Mouse (Mus musculus) limb, embryonic 14.5 days (tissue): Measurements from ENCODE around the gene Dusp18. TPM values are rescaled to one million over a fixed set of nuclear protein-coding genes. Genes with fewer than 3 reads are reported as not detected.

Experiments
- ATAC-seq: fragments of 200-750 bp; cut with Nextera tagmentation; 2 replicates; pipeline ENCODE4 v1.8.0; 2017; ENCODE audit warnings: low read depth, moderate number of reproducible peaks, moderate TSS enrichment; ENCODE audit not compliant: low FRiP score
- DNase-seq: peaks from one replicate; pipeline ENCODE4 v3.0.0-alpha.2; 2015; ENCODE audit warnings: low spot score
- H3K27ac ChIP-seq: fragments of 300-500 bp; sonication (generic); replicated peaks from 2 replicates; pipeline ENCODE4 v1.5.1; 2014; ENCODE audit warnings: low read depth, mild to moderate bottlenecking, low read length, moderate library complexity, mixed read lengths
- H3K27me3 ChIP-seq: fragments of 300-500 bp; sonication (generic); 2 replicates; pipeline ENCODE4 v1.6.1; 2014; ENCODE audit warnings: low read length, mixed read lengths; ENCODE audit not compliant: control insufficient read depth, insufficient read depth
- H3K36me3 ChIP-seq: fragments of 300-500 bp; sonication (generic); 2 replicates; pipeline ENCODE4 v1.6.1; 2014; ENCODE audit warnings: mild to moderate bottlenecking, low read length, moderate library complexity, mixed read lengths; ENCODE audit not compliant: control insufficient read depth, insufficient read depth
- H3K4me1 ChIP-seq: fragments of 300-500 bp; sonication (generic); 2 replicates; pipeline ENCODE4 v1.6.1; 2014; ENCODE audit warnings: antibody characterized with exemption, low read length, mixed read lengths; ENCODE audit not compliant: control insufficient read depth, insufficient read depth
- H3K4me2 ChIP-seq: fragments of 300-500 bp; sonication (generic); replicated peaks from 2 replicates; pipeline ENCODE4 v1.6.1; 2014; ENCODE audit warnings: low read depth, mild to moderate bottlenecking, low read length, moderate library complexity; ENCODE audit not compliant: severe bottlenecking
- H3K4me3 ChIP-seq: fragments of 300-500 bp; sonication (generic); replicated peaks from 2 replicates; pipeline ENCODE4 v1.5.1; 2014; ENCODE audit warnings: low read length
- H3K9ac ChIP-seq: fragments of 300-500 bp; sonication (generic); 2 replicates; pipeline ENCODE4 v1.6.1; 2014; ENCODE audit warnings: mild to moderate bottlenecking, low read depth, low read length, moderate library complexity; ENCODE audit not compliant: severe bottlenecking
- H3K9me3 ChIP-seq: fragments of 300-500 bp; sonication (generic); 2 replicates; pipeline ENCODE4 v1.6.1; 2016; ENCODE audit warnings: low read length; ENCODE audit not compliant: control insufficient read depth
- POLR2A ChIP-seq: fragments of 200-500 bp; IDR thresholded peaks from 2 replicates; pipeline ENCODE4 v1.8.0; 2012; ENCODE audit warnings: inconsistent platforms, mild to moderate bottlenecking, moderate library complexity, borderline replicate concordance; ENCODE audit not compliant: insufficient read depth, insufficient read length; ENCODE audit errors: extremely low read depth
- WGBS: fragments of 180-500 bp; shearing (Covaris S2); extraction: QIAGEN DNeasy Blood & Tissue Kit; methylation state at CpG from one replicate; pipeline ENCODE4 v1.1.7; 2014; 5-methylcytosine and 5-hydroxymethylcytosine counted together
- polyA plus RNA-seq, 2 experiments: library from polyadenylated mRNA; depleted of rRNA in 1 of 2; stranded (reverse) in 1 of 2; unstranded in 1 of 2; fragments of >200 nt; fragmentation: Nextera tagmentation in 1 of 2; extraction: Ambion mirVana in 1 of 2; gene quantifications; 2 replicates each; pipeline versions ENCODE4 v1.2.1 to v1.2.3; 2012 to 2014

The Dusp18 gene
- polyA plus RNA-seq (2012; rRNA removed) (6.3 and 7.6 TPM in 2 replicates), polyA plus RNA-seq (2014; fragmentation: Nextera tagmentation; extraction: Ambion mirVana) (8.0 and 8.5 TPM in 2 replicates)

GRCm38 (mm10) chr11:3894406-3895281 lies at the start of gene Dusp18, which contains the start of gene 4921536K21Rik:
TSS of gene Dusp18 (plus strand) at chr11:3895240.
TSS of gene 4921536K21Rik (minus strand) at chr11:3895098.
- peak; percentile 98 for ATAC-seq
- Histone ChIP-seq H3K27ac (peak within 1 kb of the TSS; percentile 85), H3K4me2 (peak within 1 kb of the TSS; percentile 92), H3K9ac (peak within 1 kb of the TSS; percentile 73), H3K4me1 (no peaks in the 10 kb centered on the region), H3K4me3 (peak within 1 kb of the TSS; percentile 53), H3K9me3 (no peaks in the 10 kb centered on the region), H3K36me3 (peaks cover 9% of the 10 kb centered on the region), H3K27me3 (no peaks in the 10 kb centered on the region)
- DNase-seq = peak; percentile 93
- 0 out of 2 replicates have a peak, but pooled peaks have one; percentile 27 for TF ChIP-seq POLR2A
- 4% methylated on average over 46 of the region's 46 CpGs for WGBS

- WGBS = 51% methylated on average over 2 of the region's 2 CpGs
- Histone ChIP-seq H3K36me3 (no peaks in the 10 kb centered on the region), H3K9ac (no peak overlapping the region), H3K4me1 (no peaks in the 10 kb centered on the region), H3K9me3 (no peaks in the 10 kb centered on the region), H3K27ac (no peak overlapping the region), H3K4me3 (no peak overlapping the region), H3K27me3 (no peaks in the 10 kb centered on the region), H3K4me2 (no peak overlapping the region)
- ATAC-seq (no peak), DNase-seq (no peak)
- TF ChIP-seq POLR2A = no peak
These were observed 48.7 kb upstream of the Dusp18 start for GRCm38 (mm10) chr11:3846351-3846750.

- Histone ChIP-seq H3K4me3 (no peak overlapping the region), H3K4me2 (no peak overlapping the region), H3K27me3 (no peaks in the 10 kb centered on the region), H3K36me3 (no peaks in the 10 kb centered on the region), H3K9ac (no peak overlapping the region), H3K4me1 (no peaks in the 10 kb centered on the region), H3K9me3 (no peaks in the 10 kb centered on the region), H3K27ac (no peak overlapping the region)
- DNase-seq (no peak), ATAC-seq (no peak)
- TF ChIP-seq POLR2A = no peak
- WGBS = 82% methylated on average over 15 of the region's 15 CpGs
These were observed 45.3 kb upstream of the Dusp18 start for GRCm38 (mm10) chr11:3849469-3850314.

GRCm38 (mm10) chr11:3850315-3850614 lies 44.8 kb upstream of the Dusp18 start:
- DNase-seq (no peak), ATAC-seq (no peak)
- H3K4me1 ChIP-seq = no peaks in the 10 kb centered on the region
- H3K9me3 ChIP-seq = no peaks in the 10 kb centered on the region
- WGBS = 88% methylated on average over 2 of the region's 2 CpGs
- no peak overlapping the region for H3K4me2 ChIP-seq
- H3K36me3 ChIP-seq = no peaks in the 10 kb centered on the region
- no peak for TF ChIP-seq POLR2A
- no peak overlapping the region for H3K9ac ChIP-seq
- H3K4me3 ChIP-seq = no peak overlapping the region
- no peaks in the 10 kb centered on the region for H3K27me3 ChIP-seq
- H3K27ac ChIP-seq = no peak overlapping the region

- DNase-seq (no peak), ATAC-seq (no peak)
- H3K27me3 ChIP-seq = no peaks in the 10 kb centered on the region
- no peak for TF ChIP-seq POLR2A
- H3K4me2 ChIP-seq = no peak overlapping the region
- H3K9ac ChIP-seq = no peak overlapping the region
- H3K27ac ChIP-seq = no peak overlapping the region
- no peak overlapping the region for H3K4me3 ChIP-seq
- no peaks in the 10 kb centered on the region for H3K36me3 ChIP-seq
- no peaks in the 10 kb centered on the region for H3K9me3 ChIP-seq
- H3K4me1 ChIP-seq = no peaks in the 10 kb centered on the region
- 66% methylated on average over 5 of the region's 5 CpGs for WGBS
These were observed 44.2 kb upstream of the Dusp18 start for GRCm38 (mm10) chr11:3850746-3851277.
